Mouse (Mus musculus) bone marrow, adult 2 months (tissue): ENCODE measurements at regions not wholly inside any gene's neighbourhood (a gene's known extent, or its start where the extent isn't known, plus 50 kb on each side); places are given as distances from the start of the nearest gene placed in this dataset.

Source experiments
- CTCF ChIP-seq: fragments of 200-500 bp; IDR thresholded peaks from 2 replicates; pipeline ENCODE4 v1.5.1; 2011; ENCODE audit warnings: low read length, control low read depth; ENCODE audit not compliant: control insufficient read depth, insufficient read depth
- POLR2A ChIP-seq: fragments of 200-500 bp; IDR thresholded peaks from 2 replicates; pipeline ENCODE4 v1.6.1; 2011; ENCODE audit warnings: low read depth, mild to moderate bottlenecking, control low read depth, low read length, borderline replicate concordance; ENCODE audit not compliant: control insufficient read depth

DNA sequence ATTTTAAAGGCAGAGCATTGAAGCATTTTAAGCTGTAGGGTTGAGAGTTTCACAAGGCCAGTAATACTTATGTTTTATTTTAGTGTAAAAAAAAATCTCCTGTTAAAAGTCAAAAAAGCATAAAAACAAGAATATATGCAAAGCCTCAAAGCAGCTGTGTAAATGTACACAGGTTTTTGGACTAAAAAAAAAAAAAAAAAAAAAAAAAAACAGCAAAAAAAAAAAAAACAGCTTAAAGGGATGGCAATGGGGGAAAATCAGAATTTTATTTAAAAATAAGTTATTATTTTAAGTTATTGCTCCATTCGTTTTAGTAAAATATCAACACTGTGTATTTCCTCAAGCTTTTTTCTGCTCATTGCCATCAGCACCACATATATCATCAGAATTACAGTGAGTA is 181.8 kb upstream of the Arhgap18 start:
- TF ChIP-seq CTCF, result no peak
- TF ChIP-seq POLR2A, result no peak
